Mouse (Mus musculus) C2C12 (cell line): Measurements from ENCODE around the gene Slc9a6.

Experiments used
- CTCF ChIP-seq: IDR thresholded peaks from one replicate; pipeline ENCODE4 v1.5.1; 2011; ENCODE audit not compliant: control insufficient read depth, insufficient read depth, insufficient read length
- MAX ChIP-seq: IDR thresholded peaks from one replicate; pipeline ENCODE4 v1.6.1; 2011; ENCODE audit warnings: mild to moderate bottlenecking, control low read depth
- MYOD1 ChIP-seq: IDR thresholded peaks from one replicate; pipeline ENCODE4 v1.6.1; 2011; ENCODE audit warnings: low read depth; ENCODE audit not compliant: control insufficient read depth, insufficient read length
- MYOG ChIP-seq: IDR thresholded peaks from one replicate; pipeline ENCODE4 v1.6.1; 2011; ENCODE audit not compliant: control insufficient read depth, insufficient read length; ENCODE audit errors: extremely low read depth
- USF1 ChIP-seq: IDR thresholded peaks from one replicate; pipeline ENCODE4 v1.6.1; 2011; ENCODE audit warnings: low read depth, mild to moderate bottlenecking, control low read depth, moderate library complexity

- TF ChIP-seq CTCF: no peak
- TF ChIP-seq USF1: no peak
- no peak for TF ChIP-seq MAX
- TF ChIP-seq MYOD1: no peak
- TF ChIP-seq MYOG: no peak
Measured at GRCm38 (mm10) chrX:56609623-56610317, at the start of gene Slc9a6.
